Mouse (Mus musculus) thymus, adult 2 months (tissue): Measurements from ENCODE around the gene Dennd2c. TPM values are rescaled to one million over a fixed set of nuclear protein-coding genes. Genes with fewer than 3 reads are reported as not detected.

Source experiments
- DNase-seq: peaks from one replicate; pipeline ENCODE4 v3.0.0; 2021
- H3K27ac ChIP-seq: fragments of 200-500 bp; 2 replicates; pipeline ENCODE4 v1.5.1; 2012; ENCODE audit warnings: low read length, control low read depth; ENCODE audit not compliant: control insufficient read depth, insufficient read depth
- H3K27me3 ChIP-seq: fragments of 200-500 bp; 2 replicates; pipeline ENCODE4 v1.6.1; 2012; ENCODE audit warnings: mild to moderate bottlenecking, low read length, moderate library complexity, mixed read lengths; ENCODE audit not compliant: control insufficient read depth, insufficient read depth
- H3K36me3 ChIP-seq: fragments of 200-500 bp; 2 replicates; pipeline ENCODE4 v1.6.1; 2012; ENCODE audit warnings: mild to moderate bottlenecking, low read length, moderate library complexity; ENCODE audit not compliant: control insufficient read depth, insufficient read depth
- H3K4me1 ChIP-seq: fragments of 200-500 bp; replicated peaks from 2 replicates; pipeline ENCODE4 v1.6.1; 2012; ENCODE audit warnings: low read length; ENCODE audit not compliant: control insufficient read depth, insufficient read depth
- H3K4me3 ChIP-seq: fragments of 200-500 bp; 2 replicates; pipeline ENCODE4 v1.5.1; 2012; ENCODE audit warnings: mild to moderate bottlenecking, low read length, control low read depth, moderate library complexity; ENCODE audit not compliant: control insufficient read depth, insufficient read depth
- CTCF ChIP-seq: fragments of 200-500 bp; IDR thresholded peaks from 2 replicates; pipeline ENCODE4 v1.5.1; 2012; ENCODE audit warnings: mild to moderate bottlenecking, control low read depth, low read length, moderate library complexity, borderline replicate concordance; ENCODE audit not compliant: control insufficient read depth, poor library complexity, insufficient read depth; ENCODE audit errors: extremely low read depth
- POLR2A ChIP-seq: fragments of 200-500 bp; IDR thresholded peaks from 2 replicates; pipeline ENCODE4 v1.6.1; 2012; ENCODE audit warnings: mild to moderate bottlenecking, low read length, control low read depth, moderate library complexity; ENCODE audit not compliant: control insufficient read depth, poor library complexity, insufficient read depth; ENCODE audit errors: extremely low read depth
- WGBS: fragments of 180-500 bp; shearing (Covaris S2); methylation state at CpG from one replicate; pipeline ENCODE4 v1.1.7; 2018; 5-methylcytosine and 5-hydroxymethylcytosine counted together
- polyA plus RNA-seq: library from polyadenylated mRNA; depleted of rRNA; stranded (reverse); fragments of >200 nt; gene quantifications from 2 replicates; pipeline ENCODE4 v1.2.3, GENCODE M21; 2012; rRNA removed

Gene Dennd2c
- polyA plus RNA-seq, result 1.5 and 2.2 TPM in 2 replicates

GRCm38 (mm10) chr3:103102454-103103390 is at the start of gene Dennd2c:
TSS of gene Dennd2c (plus strand) at chr3:103102604.
- Histone ChIP-seq H3K4me3 (peak within 1 kb of the TSS; percentile 49), H3K4me1 (peaks cover 6% of the 10 kb centered on the region), H3K27ac (no peak within 1 kb of the TSS), H3K36me3 (no peaks in the 10 kb centered on the region), H3K27me3 (no peaks in the 10 kb centered on the region)
- 0 out of 2 replicates have a peak, but pooled peaks have one; percentile 4 for TF ChIP-seq CTCF
- no peak; the same call in 1 of the 2 replicates for TF ChIP-seq POLR2A
- DNase-seq, result peak; percentile 90
- 2% methylated on average over 72 of the region's 72 CpGs for WGBS

- 93% methylated on average over 5 of the region's 5 CpGs for WGBS
- Histone ChIP-seq H3K4me3 (no peak overlapping the region), H3K27ac (no peak overlapping the region), H3K27me3 (no peaks in the 10 kb centered on the region), H3K36me3 (peaks cover 68% of the 10 kb centered on the region), H3K4me1 (peaks cover 5% of the 10 kb centered on the region)
- no peak for DNase-seq
- TF ChIP-seq CTCF, result no peak
- no peak for TF ChIP-seq POLR2A
Observed at GRCm38 (mm10) chr3:103056016-103056595, 46.3 kb upstream of the Dennd2c start.

- Histone ChIP-seq H3K27me3 (no peaks in the 10 kb centered on the region), H3K4me3 (peak overlapping the region; percentile 95), H3K4me1 (peaks cover 5% of the 10 kb centered on the region), H3K36me3 (peaks cover 67% of the 10 kb centered on the region), H3K27ac (no peak overlapping the region)
- TF ChIP-seq CTCF, result no peak
- TF ChIP-seq POLR2A, result no peak
- 21% methylated on average over 10 of the region's 10 CpGs for WGBS
- DNase-seq, result no peak
Observed at GRCm38 (mm10) chr3:103057752-103058151, 44.7 kb upstream of the Dennd2c start.

GRCm38 (mm10) chr3:103058207-103059157 is 43.9 kb upstream of the Dennd2c start, which contains the start of gene Nras:
TSS of gene Nras (plus strand) at chr3:103058285.
- H3K27me3 ChIP-seq, result no peaks in the 10 kb centered on the region
- peaks cover 5% of the 10 kb centered on the region for H3K4me1 ChIP-seq
- TF ChIP-seq POLR2A (peak; percentile 56; the same call in 1 of the 2 replicates), CTCF (0 out of 2 replicates have a peak, but pooled peaks have one; percentile 17)
- peaks cover 68% of the 10 kb centered on the region for H3K36me3 ChIP-seq
- H3K4me3 ChIP-seq, result peak within 1 kb of the TSS; percentile 95
- peak within 1 kb of the TSS; percentile 78; the same call in 1 of the 2 replicates for H3K27ac ChIP-seq
- 2% methylated on average over 46 of the region's 46 CpGs for WGBS
- peak; percentile 95 for DNase-seq

GRCm38 (mm10) chr3:103066927-103067326 is 35.5 kb upstream of the Dennd2c start:
- no peak overlapping the region for H3K27ac ChIP-seq
- no peaks in the 10 kb centered on the region for H3K27me3 ChIP-seq
- H3K4me1 ChIP-seq, result no peaks in the 10 kb centered on the region
- TF ChIP-seq CTCF (no peak), POLR2A (no peak)
- no peak overlapping the region for H3K4me3 ChIP-seq
- 96% methylated on average over 8 of the region's 8 CpGs for WGBS
- DNase-seq, result no peak
- peaks cover 72% of the 10 kb centered on the region for H3K36me3 ChIP-seq

GRCm38 (mm10) chr3:103068971-103069370 is 33.4 kb upstream of the Dennd2c start:
- 95% methylated on average over 6 of the region's 6 CpGs for WGBS
- no peak for DNase-seq
- no peaks in the 10 kb centered on the region for H3K4me1 ChIP-seq
- H3K4me3 ChIP-seq, result no peak overlapping the region
- no peaks in the 10 kb centered on the region for H3K27me3 ChIP-seq
- H3K36me3 ChIP-seq, result peaks cover 52% of the 10 kb centered on the region
- H3K27ac ChIP-seq, result no peak overlapping the region
- no peak for TF ChIP-seq CTCF
- TF ChIP-seq POLR2A, result no peak
